Mouse (Mus musculus) liver, adult (tissue): ENCODE data around the gene Evl.

Experiments used
- GATA4 ChIP-seq: IDR thresholded peaks from 2 replicates; pipeline ENCODE4 v1.6.1; 2014; ENCODE audit warnings: mild to moderate bottlenecking, low read length; ENCODE audit not compliant: insufficient replicate concordance

The Evl gene

DNA sequence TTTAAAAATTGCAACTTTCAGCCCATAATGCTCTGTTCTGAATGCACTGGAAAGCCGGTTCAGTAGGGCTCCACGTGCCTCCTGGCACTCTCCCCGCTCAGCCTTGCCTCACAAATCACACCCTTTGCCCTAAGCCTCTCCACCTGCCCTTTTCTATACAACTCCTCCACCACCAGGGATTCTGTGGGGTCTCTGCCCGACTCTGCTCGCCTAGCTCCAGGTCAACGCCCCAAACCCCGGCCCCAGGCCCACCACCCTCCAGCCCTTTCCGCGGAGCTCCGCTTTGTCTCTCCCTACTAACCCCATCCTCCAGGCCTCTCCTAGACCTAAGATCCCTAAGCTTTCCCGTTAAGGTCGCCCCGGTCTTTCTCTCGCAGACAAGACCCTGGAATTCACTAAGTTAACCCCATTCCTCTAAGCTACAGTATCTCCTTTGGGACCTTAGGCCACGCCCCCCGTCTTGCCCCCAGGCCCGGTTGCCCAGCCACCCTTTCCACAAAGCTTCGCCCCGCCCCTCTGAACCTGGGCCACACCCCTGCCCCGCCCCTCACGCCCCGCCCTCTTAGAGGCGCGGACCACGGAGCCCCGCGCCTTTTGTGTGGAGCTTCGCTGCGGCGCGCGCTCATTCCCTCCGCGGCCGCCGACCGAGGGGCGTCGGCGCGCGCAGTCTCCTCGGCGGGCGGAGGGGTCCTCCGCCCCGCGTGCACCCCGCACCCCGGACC, at the start of gene Evl:
Gene Evl (plus strand): TSS at position 601 of the 722 bp plus-strand sequence.
- no peak for TF ChIP-seq GATA4

DNA sequence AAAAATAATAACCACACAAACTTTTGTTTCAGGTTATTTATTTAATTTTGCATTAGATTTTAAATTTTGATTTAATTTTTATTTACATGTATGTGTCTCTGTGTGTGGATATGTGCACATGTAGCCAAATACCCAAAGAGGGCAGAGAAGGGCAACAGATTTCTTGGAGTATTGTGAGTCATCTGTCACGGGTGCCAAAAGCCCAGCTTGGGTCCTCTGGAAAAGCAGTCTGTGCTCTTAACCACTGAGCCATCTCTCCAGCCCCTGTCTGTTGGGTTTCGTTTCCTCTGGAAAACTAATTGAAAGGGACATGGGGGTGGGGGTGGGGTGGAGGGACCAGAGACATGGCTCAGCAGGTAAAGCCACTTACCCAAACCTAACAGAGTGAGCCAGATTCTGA, 48.7 kb upstream of the Evl start:
- no peak for TF ChIP-seq GATA4

- TF ChIP-seq GATA4 = no peak
Measured at GRCm38 (mm10) chr12:108510571-108510970, 43.9 kb upstream of the Evl start.

- TF ChIP-seq GATA4 = no peak
Measured at GRCm38 (mm10) chr12:108511009-108511408, 43.5 kb upstream of the Evl start.

DNA sequence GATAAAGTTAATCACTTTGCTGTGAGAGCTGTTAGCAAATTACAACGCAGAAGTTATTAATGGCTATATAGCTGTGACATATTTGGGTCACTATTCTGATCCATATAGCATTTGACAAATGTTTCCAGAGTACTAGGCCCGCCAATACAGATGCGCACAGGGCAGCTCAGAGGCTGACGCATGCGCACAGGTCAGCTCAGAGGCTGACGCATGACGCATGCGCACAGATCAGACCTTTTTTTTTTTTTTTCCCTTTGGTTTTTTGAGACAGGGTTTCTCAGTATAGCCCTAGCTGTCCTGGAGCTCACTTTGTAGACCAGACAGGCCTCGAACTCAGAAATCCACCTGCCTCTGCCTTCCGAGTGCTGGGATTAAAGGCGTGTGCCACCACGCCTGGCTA, 39.1 kb upstream of the Evl start:
- no peak for TF ChIP-seq GATA4

DNA sequence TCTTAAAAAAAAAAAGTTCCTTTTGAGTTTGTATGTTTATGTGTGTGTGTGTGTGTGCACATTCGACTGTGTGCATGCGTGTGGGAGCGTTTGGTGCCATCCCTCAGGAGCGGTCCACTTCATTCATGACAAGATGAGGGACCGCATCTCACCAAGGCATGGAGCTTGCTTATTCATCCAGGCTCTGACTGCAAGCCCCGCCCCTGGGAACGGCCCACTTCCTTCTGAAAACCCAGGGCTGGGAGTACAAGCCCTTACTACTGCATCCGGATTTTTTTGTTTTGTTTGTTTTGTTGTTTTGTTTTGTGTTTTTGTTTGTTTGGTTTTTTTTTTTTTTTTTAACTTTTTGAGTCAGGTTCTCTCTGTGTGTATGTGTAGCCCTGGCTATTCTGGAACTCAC, 35.1 kb upstream of the Evl start:
- no peak for TF ChIP-seq GATA4

DNA sequence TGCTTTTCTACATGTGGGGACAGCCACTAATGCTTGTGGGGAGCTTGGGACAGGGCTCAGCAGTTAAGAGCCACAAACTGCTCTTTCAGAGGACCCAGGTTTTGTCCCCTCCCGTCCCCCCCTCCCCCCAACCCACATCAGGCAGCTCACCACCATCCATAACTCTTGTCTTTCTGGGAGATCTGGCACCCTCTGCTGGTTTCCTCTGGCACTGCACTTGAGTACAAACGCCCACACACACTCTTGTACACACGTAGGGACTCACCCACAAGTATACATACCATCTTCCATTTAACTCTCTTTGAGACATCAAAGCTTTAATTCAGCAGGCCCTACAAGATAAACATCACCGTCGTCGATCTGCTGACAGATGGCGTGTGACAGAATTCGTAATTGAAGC, 25.3 kb upstream of the Evl start:
- no peak for TF ChIP-seq GATA4

DNA sequence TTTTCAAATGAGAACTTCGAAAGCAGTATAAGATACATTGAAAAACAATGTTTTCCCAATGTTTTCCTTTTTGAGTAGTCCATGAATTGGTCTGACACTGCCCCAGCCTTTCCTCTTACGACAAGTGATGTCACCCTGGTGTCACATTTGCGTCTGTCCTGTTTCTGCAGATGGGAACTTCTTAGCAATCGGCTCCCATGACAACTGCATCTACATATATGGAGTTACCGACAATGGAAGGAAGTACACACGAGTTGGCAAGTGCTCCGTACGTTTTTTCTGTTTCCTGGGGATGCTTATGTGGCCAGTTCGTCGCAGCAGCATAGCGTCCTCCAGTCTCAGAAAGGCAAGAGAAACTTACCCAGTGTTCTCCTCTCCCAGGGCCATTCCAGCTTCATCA, 20.0 kb upstream of the Evl start:
- no peak for TF ChIP-seq GATA4

GRCm38 (mm10) chr12:108536461-108536860, 18.1 kb upstream of the Evl start:
- TF ChIP-seq GATA4 = no peak

DNA sequence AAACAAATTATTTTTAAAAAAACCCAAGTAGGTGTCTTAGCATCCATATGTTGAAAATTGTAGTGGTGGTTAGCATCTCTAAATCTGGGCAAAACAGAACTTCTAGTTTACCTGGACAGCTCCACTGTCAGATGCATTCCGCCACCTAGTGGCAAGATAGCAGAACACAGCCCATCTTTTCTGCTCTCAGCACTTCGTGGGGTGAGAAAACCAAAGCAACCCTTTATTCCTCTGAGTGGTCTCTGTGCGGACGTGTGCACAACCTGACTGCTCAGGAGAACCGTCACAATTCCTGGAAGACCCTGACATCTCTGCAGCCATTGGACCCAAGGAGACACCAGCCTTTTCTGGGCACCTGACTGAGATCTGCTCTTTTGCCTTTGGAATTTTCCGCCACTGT, 13.4 kb upstream of the Evl start:
- TF ChIP-seq GATA4 = no peak

DNA sequence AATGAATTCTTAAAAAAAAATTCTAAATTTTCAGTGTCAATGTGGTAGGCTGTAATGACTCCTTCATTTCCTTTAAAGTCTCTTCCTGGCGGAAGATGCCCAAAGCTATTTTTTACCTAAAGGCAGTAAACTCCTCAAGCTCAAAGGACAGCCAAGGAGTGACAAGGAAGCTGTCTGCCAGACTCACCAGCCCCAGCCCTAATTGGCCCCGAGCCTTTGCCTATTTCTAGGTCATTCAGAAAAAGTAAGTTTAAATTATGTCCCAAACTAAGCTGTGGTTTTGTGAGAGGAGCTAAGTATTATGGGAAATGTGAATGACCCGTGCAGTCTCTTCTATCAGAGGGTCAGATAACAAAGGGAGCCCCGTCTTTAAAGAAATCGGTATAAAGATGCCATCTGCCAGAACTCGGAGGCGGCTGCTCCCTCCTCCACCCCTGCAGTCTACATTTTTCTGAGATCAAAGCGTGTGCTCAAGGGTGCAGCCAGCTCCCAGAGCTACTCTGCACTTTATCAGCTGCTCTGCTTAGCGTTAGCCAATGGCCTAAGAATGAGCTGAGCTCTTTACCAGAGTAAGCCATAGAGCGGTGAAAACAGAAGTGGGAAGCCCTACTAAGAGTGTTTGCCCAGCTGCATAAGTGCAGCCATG, 7.9 kb upstream of the Evl start:
- TF ChIP-seq GATA4 = no peak

DNA sequence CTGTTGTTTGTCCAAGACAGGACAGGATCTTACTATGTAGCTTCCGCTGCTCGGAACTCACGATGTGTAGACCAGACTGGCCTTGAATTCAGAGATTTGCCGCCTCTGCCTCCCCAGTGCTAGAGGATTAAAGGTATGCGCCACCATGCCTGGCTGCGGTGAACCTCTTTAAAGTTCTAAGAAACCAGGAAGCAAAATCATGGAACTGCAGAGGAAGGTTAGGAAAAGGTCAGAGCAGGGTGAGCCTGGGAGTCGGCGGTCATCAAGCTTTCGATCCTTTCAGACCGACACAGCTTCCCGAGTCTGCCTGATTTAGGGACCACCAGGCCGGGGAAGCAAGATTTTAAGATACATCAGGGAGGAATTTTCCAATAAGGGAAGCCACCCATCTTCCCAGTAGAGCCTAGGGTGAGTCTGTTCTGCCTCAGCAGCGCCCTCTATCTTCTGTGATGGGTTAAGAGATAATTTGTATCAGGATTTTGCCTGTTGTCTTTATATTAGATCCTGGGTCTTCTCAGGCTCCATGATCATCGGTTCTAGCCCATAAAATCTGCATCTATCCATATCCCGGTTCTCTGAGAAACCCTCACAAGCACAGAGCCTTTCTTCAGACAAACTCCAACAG, 7.2 kb upstream of the Evl start:
- no peak for TF ChIP-seq GATA4

DNA sequence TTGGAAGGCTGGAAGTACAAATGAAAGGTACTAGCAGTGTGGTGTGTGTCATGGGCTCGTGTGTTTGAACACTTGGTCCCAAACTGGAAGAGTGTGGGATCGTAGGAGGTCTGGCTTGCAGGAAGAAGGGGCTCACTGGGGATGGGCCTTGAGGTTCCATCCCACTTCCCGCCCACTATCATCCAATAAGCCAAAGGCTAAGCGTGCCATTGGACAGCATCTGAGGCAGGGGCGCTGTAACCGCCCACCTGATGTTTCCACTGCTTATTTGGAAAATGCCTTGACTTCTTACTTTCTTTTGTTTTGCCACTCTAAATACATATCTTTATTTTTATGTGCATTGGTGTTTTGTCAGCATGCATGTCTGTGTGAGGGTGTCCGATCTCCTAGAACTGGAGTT, 2.8 kb upstream of the Evl start:
- TF ChIP-seq GATA4 = no peak

- TF ChIP-seq GATA4 = no peak
Measured at GRCm38 (mm10) chr12:108553079-108553478, 1.4 kb upstream of the Evl start.

DNA sequence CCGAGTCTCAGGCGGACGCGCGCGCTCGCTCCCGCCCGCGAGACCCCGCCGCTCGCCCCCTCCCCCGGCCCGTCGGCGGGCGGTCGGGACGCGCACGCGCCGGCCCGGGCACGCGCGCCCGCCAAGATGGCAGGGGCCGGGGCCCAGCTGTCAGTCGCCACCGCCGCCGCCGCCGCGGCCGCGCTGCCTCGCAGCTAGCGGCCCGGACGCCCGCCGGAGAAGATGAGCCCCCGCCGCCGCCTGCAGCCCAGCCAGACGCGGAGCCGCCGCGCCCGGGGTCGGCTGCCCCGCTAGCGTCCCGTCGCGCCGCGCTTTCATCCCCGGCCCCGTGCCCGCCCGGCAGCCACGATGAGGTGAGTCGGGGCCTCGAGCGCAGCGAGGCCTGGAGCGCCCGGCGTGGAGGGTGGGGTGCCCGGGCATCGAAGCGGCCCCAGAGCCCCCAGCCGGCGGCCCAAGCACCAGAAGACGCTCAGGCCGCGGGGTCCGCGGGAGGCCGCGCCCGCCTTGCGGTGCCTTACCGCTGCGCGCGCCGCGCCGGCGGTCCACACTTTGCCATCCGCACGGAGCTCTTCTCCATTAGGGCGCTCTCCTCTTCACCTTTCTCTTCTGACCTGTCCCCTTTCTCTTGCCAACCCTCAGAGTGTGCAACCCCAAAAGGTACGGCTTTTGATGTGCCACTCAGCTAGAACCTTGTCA, 489 bp downstream of the Evl start:
- no peak for TF ChIP-seq GATA4

- TF ChIP-seq GATA4 = no peak
Measured at GRCm38 (mm10) chr12:108558194-108558593, 3.7 kb downstream of the Evl start.
